Mouse (Mus musculus): Measurements from ENCODE around the gene Alg12. TPM values are rescaled to one million over a fixed set of nuclear protein-coding genes. Genes with fewer than 3 reads are reported as not detected.
"Not testable (repeated sequence)": the region's sequence is repeated elsewhere in the genome, so short reads cannot be mapped to it uniquely, and the experiment has no call there.

Alg12 gene
- polyA plus RNA-seq, 1 experiment from 2014 or later, result 9.2 TPM

DNA sequence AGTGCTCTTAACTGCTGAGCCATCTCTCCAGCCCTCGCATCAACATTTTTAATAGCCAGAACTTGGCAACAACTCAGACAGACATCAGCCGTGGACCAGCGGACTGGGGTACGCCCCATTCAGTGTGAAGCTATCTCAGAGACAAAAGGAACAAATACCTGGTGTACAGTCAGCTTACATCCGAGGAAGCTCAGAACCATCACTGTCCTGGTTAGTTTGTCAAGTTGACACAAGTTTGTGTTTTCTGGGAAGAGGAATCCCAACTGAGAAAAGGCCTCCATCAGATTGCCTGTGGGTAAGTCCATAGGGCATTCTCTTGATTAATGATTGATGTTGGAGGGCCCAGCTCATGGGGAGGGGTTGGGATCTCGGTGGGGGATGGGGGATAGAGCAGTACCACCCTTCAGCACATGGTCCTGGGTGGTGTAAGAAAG lies 18.2 kb downstream of the Alg12 start:
- Histone ChIP-seq H3K9me3 (no peaks in the 10 kb centered on the region), H3K4me2 (no peak overlapping the region), H3K4me3 (no peak overlapping the region), H3K27ac (replicated peaks) (no peak overlapping the region), H3K9ac (no peak overlapping the region), H3K27me3 (no peaks in the 10 kb centered on the region), H3K4me1 (replicated peaks) (no peaks in the 10 kb centered on the region), H3K36me3 (peaks cover 10% of the 10 kb centered on the region)
- WGBS, result 79% methylated on average over 6 of the region's 6 CpGs
- no peak for ATAC-seq (ENCODE audit: low FRiP score, low read depth)

DNA sequence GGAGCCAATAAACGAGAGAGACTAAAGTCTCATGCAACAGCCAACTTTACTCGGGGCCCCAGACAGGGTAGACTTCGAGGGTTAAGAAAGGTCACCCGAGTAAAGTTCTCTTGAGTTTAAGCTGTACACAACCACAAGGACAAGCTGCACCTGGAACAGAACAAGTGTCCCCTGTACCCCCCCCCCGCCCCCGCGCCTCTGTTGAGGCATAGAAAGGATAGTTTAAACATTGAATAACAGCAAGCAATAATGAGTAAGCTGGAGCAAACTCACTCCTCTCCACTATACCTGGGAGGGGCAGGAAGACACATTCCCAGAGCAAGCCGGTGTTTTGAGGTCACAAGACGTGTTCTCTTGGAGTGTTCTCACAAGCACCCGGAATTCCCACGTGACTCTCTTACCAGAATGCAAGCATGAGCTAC lies 19.2 kb downstream of the Alg12 start:
- Histone ChIP-seq H3K9ac (no peak overlapping the region), H3K36me3 (peaks cover 2% of the 10 kb centered on the region; the same call in 1 of the 2 replicates), H3K4me1 (replicated peaks) (no peaks in the 10 kb centered on the region), H3K27ac (replicated peaks) (no peak overlapping the region), H3K27me3 (no peaks in the 10 kb centered on the region), H3K4me2 (no peak overlapping the region), H3K4me3 (no peak overlapping the region), H3K9me3 (no peaks in the 10 kb centered on the region)
- ATAC-seq (ENCODE audit: low FRiP score, low read depth), result no peak
- 91% methylated on average over 11 of the region's 11 CpGs for WGBS

DNA sequence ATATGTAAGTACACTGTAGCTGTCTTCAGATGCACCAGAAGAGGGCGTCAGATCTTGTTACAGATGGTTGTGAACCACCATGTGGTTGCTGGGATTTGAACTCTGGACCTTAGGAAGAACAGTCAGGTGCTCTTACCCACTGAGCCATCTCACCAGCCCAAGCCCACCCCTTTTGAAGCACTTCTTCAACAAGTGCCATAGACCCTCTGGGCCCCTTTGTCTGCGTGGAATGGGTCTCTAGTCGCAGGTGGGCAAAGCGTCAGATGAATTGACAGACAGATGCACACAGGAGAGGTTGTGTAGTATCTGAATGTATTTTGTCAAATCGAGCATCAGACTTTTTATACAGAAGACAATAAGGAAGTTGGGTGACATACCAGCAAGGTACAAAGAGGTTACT lies 24.4 kb downstream of the Alg12 start:
- WGBS, result 91% methylated on average over 5 of the region's 5 CpGs
- not testable (repeated sequence) for ATAC-seq (ENCODE audit: low FRiP score, low read depth); H3K27ac ChIP-seq (replicated peaks)

DNA sequence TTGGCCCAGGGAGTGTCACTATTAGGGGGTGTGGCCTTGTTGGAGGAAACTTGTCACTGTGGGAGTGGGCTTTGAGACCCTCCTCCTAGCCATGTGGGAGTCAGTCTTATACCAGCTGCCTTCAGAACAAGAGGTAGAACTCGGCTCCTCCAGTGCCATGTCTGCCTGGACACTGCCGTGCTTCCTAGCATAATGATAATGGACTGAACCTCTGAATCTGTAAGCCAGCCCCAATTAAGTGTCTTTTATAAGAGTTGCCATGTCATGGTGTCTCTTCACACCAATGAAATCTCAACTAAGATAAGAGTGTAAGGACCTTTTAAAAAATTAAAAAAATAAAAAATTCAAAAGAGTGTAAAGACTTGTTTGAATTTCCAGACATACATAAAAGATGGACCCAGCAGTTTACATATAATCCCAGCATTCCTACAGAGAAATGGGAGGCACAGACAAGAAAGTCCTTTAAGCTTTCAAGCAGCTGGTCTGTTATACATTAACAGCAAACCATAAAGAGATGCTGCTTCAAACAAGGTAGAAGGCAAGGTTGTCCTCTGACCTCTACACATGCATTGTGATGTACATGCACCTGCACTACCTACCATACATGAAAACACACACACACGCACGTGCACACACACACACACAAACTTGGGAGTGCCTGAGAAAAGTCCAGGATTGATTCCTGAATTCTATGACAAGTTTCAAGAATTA lies 26.8 kb downstream of the Alg12 start:
- ATAC-seq (ENCODE audit: low FRiP score, low read depth), result no peak
- no peak overlapping the region for H3K4me3 ChIP-seq
- H3K9ac ChIP-seq, result no peak overlapping the region
- H3K27me3 ChIP-seq, result no peaks in the 10 kb centered on the region
- no peaks in the 10 kb centered on the region for H3K9me3 ChIP-seq
- peaks cover 2% of the 10 kb centered on the region; the same call in 1 of the 2 replicates for H3K36me3 ChIP-seq
- H3K4me2 ChIP-seq, result no peak overlapping the region
- 87% methylated on average over 4 of the region's 4 CpGs for WGBS
- H3K4me1 ChIP-seq (replicated peaks), result no peaks in the 10 kb centered on the region
- no peak overlapping the region for H3K27ac ChIP-seq (replicated peaks)

More for the DNA sequence above, 24.4 kb downstream of the Alg12 start:
- not testable (repeated sequence) for H3K4me3 ChIP-seq; H3K4me1 ChIP-seq (replicated peaks); H3K9me3 ChIP-seq; H3K36me3 ChIP-seq; H3K27me3 ChIP-seq; H3K9ac ChIP-seq; H3K4me2 ChIP-seq

DNA sequence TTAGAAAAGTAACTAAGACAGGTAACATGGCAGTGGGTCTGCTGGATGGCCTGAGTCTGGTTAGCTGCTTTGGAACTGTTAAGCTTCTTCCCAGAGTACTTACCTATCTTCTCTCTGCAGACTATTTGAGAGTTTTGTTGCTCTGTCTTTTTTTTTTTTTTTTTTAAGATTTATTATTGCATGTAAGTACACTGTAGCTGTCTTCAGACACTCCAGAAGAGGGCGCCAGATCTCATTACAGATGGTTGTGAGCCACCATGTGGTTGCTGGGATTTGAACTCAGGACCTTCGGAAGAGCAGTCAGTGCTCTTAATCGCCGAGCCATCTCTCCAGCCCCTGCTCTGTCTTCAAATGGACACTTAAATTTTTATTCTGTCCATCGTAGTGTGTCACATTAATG lies 44.5 kb downstream of the Alg12 start:
- H3K27ac ChIP-seq (replicated peaks); H3K9ac ChIP-seq; H3K4me2 ChIP-seq; H3K4me1 ChIP-seq (replicated peaks); H3K4me3 ChIP-seq; H3K27me3 ChIP-seq; ATAC-seq (ENCODE audit: low FRiP score, low read depth); H3K9me3 ChIP-seq: not testable (repeated sequence)
- peaks cover 24% of the 10 kb centered on the region for H3K36me3 ChIP-seq
- 95% methylated on average over 5 of the region's 5 CpGs for WGBS

DNA sequence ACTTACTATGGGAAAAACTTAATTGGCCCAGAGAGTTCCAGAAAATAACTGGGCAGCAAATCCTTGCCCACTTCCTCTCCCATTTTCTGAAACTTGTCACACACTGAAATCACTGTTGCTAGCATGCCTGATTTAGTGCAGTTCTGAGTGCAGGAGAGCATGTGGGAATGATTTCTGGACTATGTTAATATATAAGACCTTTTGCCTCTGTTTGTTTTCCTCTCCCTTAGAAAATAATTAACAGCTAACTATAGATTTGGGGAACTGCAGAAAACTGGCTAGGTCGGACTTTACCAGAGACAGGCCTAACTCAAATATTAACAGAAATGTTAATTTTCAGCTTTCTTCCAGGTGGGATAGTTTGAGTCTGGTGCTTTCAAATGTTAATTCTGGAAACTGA lies 50.6 kb downstream of the Alg12 start:
- Histone ChIP-seq H3K9me3 (no peaks in the 10 kb centered on the region), H3K4me3 (no peak overlapping the region), H3K27ac (replicated peaks) (no peak overlapping the region), H3K36me3 (peaks cover 38% of the 10 kb centered on the region), H3K4me1 (replicated peaks) (no peaks in the 10 kb centered on the region), H3K9ac (no peak overlapping the region), H3K27me3 (no peaks in the 10 kb centered on the region), H3K4me2 (no peak overlapping the region)
- 81% methylated on average over 1 of the region's 1 CpGs for WGBS
- ATAC-seq (ENCODE audit: low FRiP score, low read depth), result no peak

DNA sequence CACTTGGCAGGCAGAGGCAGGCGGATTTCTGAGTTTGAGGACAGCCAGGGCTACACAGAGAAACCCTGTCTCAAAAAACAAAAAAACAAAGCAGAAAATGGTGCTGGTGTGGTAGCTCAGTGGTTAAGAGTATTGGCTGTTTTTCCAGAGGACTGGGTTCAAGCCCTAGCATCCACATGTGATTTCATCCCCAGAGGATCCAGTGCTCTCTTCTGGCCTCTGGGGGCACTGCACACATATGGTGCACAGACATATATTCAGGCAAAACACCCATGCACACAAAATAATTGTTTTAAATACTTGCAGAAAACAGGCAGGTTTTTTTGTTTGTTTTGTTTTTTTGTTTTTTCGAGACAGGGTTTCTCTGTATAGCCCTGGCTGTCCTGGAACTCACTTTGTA lies 53.0 kb downstream of the Alg12 start:
- not testable (repeated sequence) for ATAC-seq (ENCODE audit: low FRiP score, low read depth); H3K4me1 ChIP-seq (replicated peaks); H3K9ac ChIP-seq; H3K27ac ChIP-seq (replicated peaks); H3K27me3 ChIP-seq; H3K4me2 ChIP-seq; H3K4me3 ChIP-seq; H3K9me3 ChIP-seq
- H3K36me3 ChIP-seq, result peaks cover 41% of the 10 kb centered on the region
- 98% methylated on average over 2 of the region's 2 CpGs for WGBS

DNA sequence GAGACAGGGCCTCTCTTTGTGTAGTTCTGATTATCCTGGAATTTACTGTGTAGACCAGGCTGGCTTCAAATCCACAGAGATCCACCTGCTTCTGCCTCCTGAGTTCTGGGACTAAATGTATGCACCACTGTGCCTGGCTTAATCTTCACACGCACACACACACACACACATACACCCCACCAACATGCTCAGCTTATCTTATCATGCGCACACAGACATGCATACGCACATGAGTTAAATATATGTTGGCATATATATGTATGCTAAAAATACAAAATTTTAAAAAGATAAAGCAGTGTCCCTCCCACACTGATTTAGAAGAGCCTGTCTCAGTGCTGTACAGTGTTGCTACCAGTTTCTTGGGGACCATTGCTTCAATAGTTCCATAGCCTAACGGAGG lies 57.6 kb downstream of the Alg12 start:
- Histone ChIP-seq H3K9ac (no peak overlapping the region), H3K36me3 (peaks cover 45% of the 10 kb centered on the region), H3K9me3 (no peaks in the 10 kb centered on the region), H3K27me3 (no peaks in the 10 kb centered on the region), H3K4me2 (no peak overlapping the region), H3K27ac (replicated peaks) (no peak overlapping the region), H3K4me3 (no peak overlapping the region), H3K4me1 (replicated peaks) (no peaks in the 10 kb centered on the region)
- ATAC-seq (ENCODE audit: low FRiP score, low read depth), result no peak
- 95% methylated on average over 4 of the region's 4 CpGs for WGBS

DNA sequence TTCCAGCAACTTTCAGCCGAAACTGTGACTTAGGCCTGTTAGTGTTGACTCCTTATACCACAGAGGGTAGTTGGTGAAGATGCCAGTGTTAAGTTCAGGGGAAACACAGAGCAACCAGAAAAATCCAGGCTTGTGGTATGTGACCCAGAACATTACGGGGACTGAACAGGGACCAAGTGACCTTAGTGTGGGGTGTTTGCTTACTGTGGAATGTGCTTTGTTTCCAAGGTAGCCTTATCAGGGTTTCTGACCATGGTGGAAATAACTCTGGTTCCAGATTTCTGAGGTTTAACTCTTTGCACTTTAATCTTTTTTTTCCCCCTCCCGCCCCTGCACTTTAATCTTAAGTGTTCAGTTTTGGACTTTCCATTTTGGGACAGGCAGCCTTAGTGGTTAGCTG lies 61.1 kb downstream of the Alg12 start:
- peaks cover 33% of the 10 kb centered on the region for H3K36me3 ChIP-seq
- ATAC-seq (ENCODE audit: low FRiP score, low read depth), result no peak
- no peak overlapping the region for H3K4me2 ChIP-seq
- peaks cover 16% of the 10 kb centered on the region for H3K4me1 ChIP-seq (replicated peaks)
- H3K27ac ChIP-seq (replicated peaks), result no peak overlapping the region
- WGBS, result 94% methylated on average over 3 of the region's 3 CpGs
- H3K27me3 ChIP-seq, result no peaks in the 10 kb centered on the region
- H3K9ac ChIP-seq, result no peak overlapping the region
- H3K9me3 ChIP-seq, result no peaks in the 10 kb centered on the region
- H3K4me3 ChIP-seq, result no peak overlapping the region

DNA sequence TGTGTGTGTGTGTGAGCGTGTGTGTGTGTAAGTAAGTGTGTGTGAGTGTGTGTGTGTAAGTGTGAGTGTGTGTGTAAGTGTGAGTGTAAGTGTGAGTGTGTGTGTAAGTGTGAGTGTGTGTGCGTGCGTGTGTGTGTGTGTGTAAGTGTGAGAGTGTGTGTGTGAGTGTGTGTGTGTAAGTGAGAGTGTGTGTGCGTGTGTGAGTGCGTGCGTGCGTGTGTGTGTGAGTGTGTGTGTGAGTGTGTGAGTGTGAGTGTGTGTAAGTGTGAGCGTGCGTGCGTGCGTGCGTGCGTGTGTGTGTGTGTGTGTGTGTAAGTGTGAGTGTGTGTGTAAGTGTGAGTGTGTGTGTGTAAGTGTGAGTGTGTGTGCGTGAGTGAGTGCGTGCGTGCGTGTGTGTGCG lies 63.4 kb downstream of the Alg12 start:
- H3K9ac ChIP-seq, result no peak overlapping the region
- no peaks in the 10 kb centered on the region for H3K27me3 ChIP-seq
- H3K4me2 ChIP-seq, result no peak overlapping the region
- H3K4me3 ChIP-seq, result no peak overlapping the region
- H3K9me3 ChIP-seq, result no peaks in the 10 kb centered on the region
- no peak for ATAC-seq (ENCODE audit: low FRiP score, low read depth)
- H3K27ac ChIP-seq (replicated peaks), result no peak overlapping the region
- 98% methylated on average over 18 of the region's 18 CpGs for WGBS
- peaks cover 21% of the 10 kb centered on the region for H3K4me1 ChIP-seq (replicated peaks)
- H3K36me3 ChIP-seq, result peaks cover 21% of the 10 kb centered on the region

Other genes starting within 250 kb of the Alg12 start
- not detected in 2 replicates for gene Zdhhc25, start 219.0 kb downstream of the Alg12 start, polyA plus RNA-seq (2015; fragmentation: Nextera tagmentation; extraction: Ambion mirVana)
- 15.0 and 18.7 TPM in 2 replicates for gene Brd1, start 85.1 kb downstream of the Alg12 start, polyA plus RNA-seq (2015; fragmentation: Nextera tagmentation; extraction: Ambion mirVana)
- gene Zbed4, start 67.7 kb downstream of the Alg12 start, polyA plus RNA-seq (2015; fragmentation: Nextera tagmentation; extraction: Ambion mirVana), result 14.6 and 15.0 TPM in 2 replicates
- 63.2 and 66.0 TPM in 2 replicates for gene Creld2, start 328 bp upstream of the Alg12 start, polyA plus RNA-seq (2015; fragmentation: Nextera tagmentation; extraction: Ambion mirVana)
- gene Pim3, start 42.9 kb upstream of the Alg12 start, polyA plus RNA-seq (2015; fragmentation: Nextera tagmentation; extraction: Ambion mirVana), result 69.2 and 69.3 TPM in 2 replicates
- 0.08 and 0.14 TPM in 2 replicates for gene Ttll8, start 135.1 kb upstream of the Alg12 start, polyA plus RNA-seq (2015; fragmentation: Nextera tagmentation; extraction: Ambion mirVana)
- 26.5 and 31.0 TPM in 2 replicates for gene Mlc1, start 159.7 kb upstream of the Alg12 start, polyA plus RNA-seq (2015; fragmentation: Nextera tagmentation; extraction: Ambion mirVana)
- not detected in 2 replicates for gene Mov10l1, start 163.6 kb upstream of the Alg12 start, polyA plus RNA-seq (2015; fragmentation: Nextera tagmentation; extraction: Ambion mirVana)
- 7.9 and 9.2 TPM in 2 replicates for gene Panx2, start 240.4 kb upstream of the Alg12 start, polyA plus RNA-seq (2015; fragmentation: Nextera tagmentation; extraction: Ambion mirVana)

All from hindbrain, embryonic 15.5 days (tissue).